Mouse (Mus musculus): ENCODE results near the gene Pbld2. TPM values are rescaled to one million over a fixed set of nuclear protein-coding genes. Genes with fewer than 3 reads are reported as not detected.

Pbld2 gene
- polyA plus RNA-seq, 1 experiment from 2014 or later = 1.5 TPM

- WGBS = 61% methylated on average over 8 of the region's 8 CpGs
- no peak for ATAC-seq (ENCODE audit: borderline replicate concordance, extremely low read depth, low FRiP score, low TSS enrichment)
- no peak overlapping the region for H3K9ac ChIP-seq
Observed at GRCm38 (mm10) chr10:63065561-63065960, 41.4 kb downstream of the Pbld2 start.

GRCm38 (mm10) chr10:63065988-63066387 lies 41.9 kb downstream of the Pbld2 start:
- Histone ChIP-seq H3K4me1 (no peaks in the 10 kb centered on the region), H3K9me3 (no peaks in the 10 kb centered on the region), H3K4me2 (no peak overlapping the region), H3K9ac (no peak overlapping the region), H3K27ac (no peak overlapping the region), H3K27me3 (no peaks in the 10 kb centered on the region), H3K36me3 (no peaks in the 10 kb centered on the region), H3K4me3 (no peak overlapping the region)
- WGBS = 9% methylated on average over 5 of the region's 5 CpGs
- ATAC-seq (ENCODE audit: borderline replicate concordance, extremely low read depth, low FRiP score, low TSS enrichment) = no peak

More at GRCm38 (mm10) chr10:63065561-63065960, 41.4 kb downstream of the Pbld2 start:
- Histone ChIP-seq H3K27ac (no peak overlapping the region), H3K9me3 (no peaks in the 10 kb centered on the region), H3K4me1 (no peaks in the 10 kb centered on the region), H3K4me3 (no peak overlapping the region), H3K36me3 (no peaks in the 10 kb centered on the region), H3K27me3 (no peaks in the 10 kb centered on the region), H3K4me2 (no peak overlapping the region)

GRCm38 (mm10) chr10:63086304-63086703 lies 62.2 kb downstream of the Pbld2 start:
- Histone ChIP-seq H3K9ac (no peak overlapping the region), H3K36me3 (no peaks in the 10 kb centered on the region), H3K27ac (no peak overlapping the region), H3K27me3 (no peaks in the 10 kb centered on the region), H3K9me3 (no peaks in the 10 kb centered on the region), H3K4me2 (no peak overlapping the region), H3K4me1 (0 out of 2 replicates have a peak, but pooled peaks cover 4% of the 10 kb centered on the region), H3K4me3 (no peak overlapping the region)
- no peak for ATAC-seq (ENCODE audit: borderline replicate concordance, extremely low read depth, low FRiP score, low TSS enrichment)
- 75% methylated on average over 10 of the region's 10 CpGs for WGBS

- Histone ChIP-seq H3K27me3 (no peaks in the 10 kb centered on the region), H3K4me3 (peak overlapping the region; percentile 26; the same call in 1 of the 2 replicates), H3K9me3 (no peaks in the 10 kb centered on the region), H3K36me3 (no peaks in the 10 kb centered on the region), H3K27ac (no peak overlapping the region), H3K4me1 (0 out of 2 replicates have a peak, but pooled peaks cover 4% of the 10 kb centered on the region), H3K4me2 (peak overlapping the region; percentile 54), H3K9ac (no peak overlapping the region)
- no peak for ATAC-seq (ENCODE audit: borderline replicate concordance, extremely low read depth, low FRiP score, low TSS enrichment)
- WGBS = 51% methylated on average over 8 of the region's 8 CpGs
Observed at GRCm38 (mm10) chr10:63089103-63089757, 65.1 kb downstream of the Pbld2 start.

- no peaks in the 10 kb centered on the region for H3K36me3 ChIP-seq
- WGBS = 6% methylated on average over 26 of the region's 26 CpGs
- H3K4me3 ChIP-seq = peak overlapping the region; percentile 26
- no peak overlapping the region; the same call in 1 of the 2 replicates for H3K9ac ChIP-seq
- no peaks in the 10 kb centered on the region for H3K9me3 ChIP-seq
- H3K4me2 ChIP-seq = peak overlapping the region; percentile 54
- no peak overlapping the region for H3K27ac ChIP-seq
- no peak for ATAC-seq (ENCODE audit: borderline replicate concordance, extremely low read depth, low FRiP score, low TSS enrichment)
- no peaks in the 10 kb centered on the region for H3K27me3 ChIP-seq
- H3K4me1 ChIP-seq = 0 out of 2 replicates have a peak, but pooled peaks cover 4% of the 10 kb centered on the region
Observed at GRCm38 (mm10) chr10:63089758-63090571, 65.8 kb downstream of the Pbld2 start.

- Histone ChIP-seq H3K4me2 (no peak overlapping the region), H3K9ac (no peak overlapping the region), H3K9me3 (no peaks in the 10 kb centered on the region), H3K36me3 (no peaks in the 10 kb centered on the region), H3K27ac (no peak overlapping the region), H3K4me3 (no peak overlapping the region), H3K27me3 (no peaks in the 10 kb centered on the region), H3K4me1 (0 out of 2 replicates have a peak, but pooled peaks cover 4% of the 10 kb centered on the region)
- 62% methylated on average over 7 of the region's 7 CpGs for WGBS
- ATAC-seq (ENCODE audit: borderline replicate concordance, extremely low read depth, low FRiP score, low TSS enrichment) = no peak
Observed at GRCm38 (mm10) chr10:63091915-63092314, 67.8 kb downstream of the Pbld2 start.

- no peak for ATAC-seq (ENCODE audit: borderline replicate concordance, extremely low read depth, low FRiP score, low TSS enrichment)
- H3K36me3 ChIP-seq = no peaks in the 10 kb centered on the region
- H3K4me3 ChIP-seq = no peak overlapping the region
- H3K27me3 ChIP-seq = peaks cover 5% of the 10 kb centered on the region; the same call in 1 of the 2 replicates
- no peak overlapping the region for H3K27ac ChIP-seq
- no peak overlapping the region for H3K9ac ChIP-seq
- H3K9me3 ChIP-seq = no peaks in the 10 kb centered on the region
- 0 out of 2 replicates have a peak, but pooled peaks cover 4% of the 10 kb centered on the region for H3K4me1 ChIP-seq
- WGBS = 59% methylated on average over 10 of the region's 10 CpGs
- H3K4me2 ChIP-seq = no peak overlapping the region
Observed at GRCm38 (mm10) chr10:63092616-63093550, 68.8 kb downstream of the Pbld2 start.

- no peaks in the 10 kb centered on the region for H3K9me3 ChIP-seq
- peaks cover 44% of the 10 kb centered on the region for H3K27me3 ChIP-seq
- H3K4me3 ChIP-seq = no peak overlapping the region
- H3K4me1 ChIP-seq = peaks cover 5% of the 10 kb centered on the region
- no peaks in the 10 kb centered on the region for H3K36me3 ChIP-seq
- ATAC-seq (ENCODE audit: borderline replicate concordance, extremely low read depth, low FRiP score, low TSS enrichment) = no peak
- H3K27ac ChIP-seq = no peak overlapping the region
- H3K9ac ChIP-seq = no peak overlapping the region
- WGBS = 59% methylated on average over 2 of the region's 2 CpGs
- H3K4me2 ChIP-seq = no peak overlapping the region
Observed at GRCm38 (mm10) chr10:63096757-63097156, 72.6 kb downstream of the Pbld2 start.

GRCm38 (mm10) chr10:63098191-63098590 lies 74.1 kb downstream of the Pbld2 start:
- Histone ChIP-seq H3K4me1 (peaks cover 5% of the 10 kb centered on the region), H3K4me2 (no peak overlapping the region), H3K36me3 (no peaks in the 10 kb centered on the region), H3K9me3 (no peaks in the 10 kb centered on the region), H3K9ac (no peak overlapping the region), H3K27me3 (peaks cover 47% of the 10 kb centered on the region), H3K4me3 (no peak overlapping the region), H3K27ac (no peak overlapping the region)
- ATAC-seq (ENCODE audit: borderline replicate concordance, extremely low read depth, low FRiP score, low TSS enrichment) = no peak
- WGBS = 60% methylated on average over 12 of the region's 12 CpGs

- H3K27me3 ChIP-seq = peaks cover 47% of the 10 kb centered on the region
- 5% methylated on average over 16 of the region's 16 CpGs for WGBS
Observed at GRCm38 (mm10) chr10:63099521-63099920, 75.4 kb downstream of the Pbld2 start, which contains the start of gene Atoh7. Atoh7 (plus strand) TSS chr10:63099651.

GRCm38 (mm10) chr10:63099941-63100562 lies 75.9 kb downstream of the Pbld2 start:
- Histone ChIP-seq H3K4me2 (peak overlapping the region; percentile 97), H3K4me3 (peak overlapping the region; percentile 53), H3K9me3 (no peaks in the 10 kb centered on the region), H3K36me3 (no peaks in the 10 kb centered on the region), H3K27me3 (peaks cover 47% of the 10 kb centered on the region), H3K4me1 (peaks cover 5% of the 10 kb centered on the region), H3K27ac (no peak overlapping the region), H3K9ac (peak overlapping the region; percentile 43)
- ATAC-seq (ENCODE audit: borderline replicate concordance, extremely low read depth, low FRiP score, low TSS enrichment) = peak; percentile 90
- WGBS = under 1% methylated on average over 62 of the region's 62 CpGs

More at GRCm38 (mm10) chr10:63099521-63099920, 75.4 kb downstream of the Pbld2 start, which contains the start of gene Atoh7:
- Histone ChIP-seq H3K4me1 (peaks cover 5% of the 10 kb centered on the region), H3K27ac (no peak within 1 kb of the TSS), H3K36me3 (no peaks in the 10 kb centered on the region), H3K9ac (peak within 1 kb of the TSS; percentile 43), H3K4me2 (peak within 1 kb of the TSS; percentile 97), H3K4me3 (peak within 1 kb of the TSS; percentile 53), H3K9me3 (no peaks in the 10 kb centered on the region)
- ATAC-seq (ENCODE audit: borderline replicate concordance, extremely low read depth, low FRiP score, low TSS enrichment) = no peak

Data from lung, embryonic 15.5 days (tissue).